Mouse (Mus musculus) cortical plate, adult 2 months (tissue): ENCODE data around the gene Fbxl16.

ENCODE experiments used
- CTCF ChIP-seq: fragments of 200-500 bp; IDR thresholded peaks from 2 replicates; pipeline ENCODE4 v1.5.1; 2011; ENCODE audit warnings: mild to moderate bottlenecking, control low read depth, low read length; ENCODE audit not compliant: insufficient read depth; ENCODE audit errors: extremely low read depth
- POLR2A ChIP-seq: fragments of 200-500 bp; IDR thresholded peaks from 2 replicates; pipeline ENCODE4 v1.6.1; 2011; ENCODE audit warnings: mild to moderate bottlenecking, low read length, control low read depth; ENCODE audit not compliant: insufficient read depth; ENCODE audit errors: extremely low read depth

- TF ChIP-seq CTCF (no peak), POLR2A (no peak)
Observed at GRCm38 (mm10) chr17:25809606-25810340, 888 bp downstream of the Fbxl16 start.
